In genomic region chr1:138327466-138328245, GRCm38 (mm10) we compare ENCODE assay signal across 13 mouse cellular contexts. TPM values are rescaled to one million over a fixed set of nuclear protein-coding genes. Genes with fewer than 3 reads are reported as not detected.
DNase-seq lines count a peak whose midpoint lies in the region; ATAC-seq and TF ChIP-seq lines count a peak whose summit lies in the region.
"Had no signal": no experiment of that assay in that cellular context is flagged by ENCODE, and none has a peak within 500 bp of the region (broad histone marks: within the 10 kb centered on the region; RNA-seq: fewer than 3 reads in every experiment).

No protein-coding gene starts in this region.

- no peak for TF ChIP-seq CTCF in bone marrow, adult 2 months (IDR thresholded peaks at IDR 0.05; ENCODE audit: control insufficient read depth, insufficient read depth, low read length)

- H3K27me3 ChIP-seq in kidney, embryonic 15.5 days, result peaks cover 3% of the 10 kb centered on the region; the same call in 1 of the 2 replicates
- H3K27me3 ChIP-seq: intestine, embryonic 15.5 days; limb, embryonic 15.5 days had no signal

- no peak overlapping the region for H3K27ac ChIP-seq in kidney, embryonic 15.5 days
- H3K27ac ChIP-seq in bone marrow, adult 2 months (ENCODE audit: control insufficient read depth, insufficient read depth, low read depth, low read length, poor library complexity), result 0 out of 2 replicates have a peak overlapping the region, but pooled peaks have one; percentile 1
- H3K27ac ChIP-seq: intestine, embryonic 15.5 days; limb, embryonic 15.5 days had no signal

- H3K4me3 ChIP-seq in kidney, embryonic 15.5 days (replicated peaks), result no peak overlapping the region
- H3K4me3 ChIP-seq in bone marrow, adult 2 months (replicated peaks; ENCODE audit: control insufficient read depth, low read depth, low read length), result no peak overlapping the region
- H3K4me3 ChIP-seq: intestine, embryonic 15.5 days had no signal

- H3K36me3 ChIP-seq in kidney, embryonic 15.5 days, result no peaks in the 10 kb centered on the region
- H3K36me3 ChIP-seq: intestine, embryonic 15.5 days; limb, embryonic 15.5 days had no signal

- 65% methylated on average over 18 of the region's 18 CpGs for WGBS in kidney, embryonic 15.5 days
- 49% methylated on average over 18 of the region's 18 CpGs for WGBS in bone marrow, adult 2 months

- intact Hi-C loops in left cerebral cortex, postnatal 36 days (cut with DNase I), result loop anchor here (2.0 to 10.0 kb wide), 4 partner anchors 311 to 937 kb away; no protein-coding TSS in a partner anchor

- no peak for ATAC-seq in kidney, embryonic 15.5 days (replicated peaks; ENCODE audit: low FRiP score)
- ATAC-seq: intestine, embryonic 15.5 days had no signal

- no peak overlapping the region for H3K9ac ChIP-seq in kidney, embryonic 15.5 days
- H3K9ac ChIP-seq: intestine, embryonic 15.5 days; limb, embryonic 15.5 days had no signal

- H3K9me3 ChIP-seq in kidney, embryonic 15.5 days (replicated peaks), result no peaks in the 10 kb centered on the region
- H3K9me3 ChIP-seq: intestine, embryonic 15.5 days; limb, embryonic 15.5 days had no signal

- H3K4me2 ChIP-seq in kidney, embryonic 15.5 days, result peak overlapping the region; percentile 43; the same call in 1 of the 2 replicates

- 0 out of 2 replicates have a peak, but pooled peaks cover 3% of the 10 kb centered on the region for H3K4me1 ChIP-seq in kidney, embryonic 15.5 days
- no peaks in the 10 kb centered on the region; the same call in 1 of the 2 replicates for H3K4me1 ChIP-seq in bone marrow, adult 2 months (ENCODE audit: control insufficient read depth, insufficient read depth, low read length)
- H3K4me1 ChIP-seq: intestine, embryonic 15.5 days; limb, embryonic 15.5 days had no signal

- no peak for TF ChIP-seq POLR2A in bone marrow, adult 2 months (IDR thresholded peaks at IDR 0.05; ENCODE audit: borderline replicate concordance, control insufficient read depth, low read depth, low read length)

- no peak for DNase-seq in kidney, adult 9 months
- DNase-seq in CD4-positive helper T cell, adult 2 months (ENCODE audit: low read depth, low spot score), result peak; percentile 47
- DNase-seq in naive thymus-derived CD4-positive, alpha-beta T cell, adult 2 months (ENCODE audit: low read depth), result peak; percentile 59
- no peak for DNase-seq in layer of hippocampus, postnatal 10 days (ENCODE audit: low spot score in 2 of 2)
- no peak for DNase-seq in left cerebral cortex, postnatal 36 days (ENCODE audit: low spot score in 2 of 2)

RNA-seq across cellular contexts. Expression of gene Atp6v1g3, which starts 54.1 kb away (rescaled TPM):
- polyA plus RNA-seq in kidney, embryonic 15.5 days (2015; fragmentation: Nextera tagmentation; extraction: Ambion mirVana), result 2.6 and 3.1 TPM in 2 replicates
- not detected in 2 replicates for polyA plus RNA-seq in bone marrow, adult 2 months (2011; ENCODE audit: insufficient read depth, insufficient read length, low replicate concordance, missing spikeins)
- not detected for total RNA-seq in layer of hippocampus, postnatal 10 days (2021)
- total RNA-seq in left cerebral cortex, postnatal 36 days (2021), result not detected
- total RNA-seq: ES-E14; layer of hippocampus, adult 18-20 months had no signal
- polyA plus RNA-seq: embryonic facial prominence, embryonic 11.5 days; forebrain, embryonic 16.5 days; intestine, embryonic 15.5 days had no signal

Comparison
In these comparisons a context has a peak if more than half of its experiments do, and no peak if none do; other contexts are left out.
1. DNase-seq: peak in CD4-positive helper T cell, adult 2 months (single experiment) and naive thymus-derived CD4-positive, alpha-beta T cell, adult 2 months (single experiment); none in kidney, adult 9 months (single experiment), layer of hippocampus, postnatal 10 days (0 of 2) and left cerebral cortex, postnatal 36 days (0 of 2).